Mouse (Mus musculus) adipose tissue, adult 10 weeks (tissue): ENCODE measurements around the gene Olfr1160. TPM values are rescaled to one million over a fixed set of nuclear protein-coding genes. Genes with fewer than 3 reads are reported as not detected.

Experiments used
- polyA plus RNA-seq: library from polyadenylated mRNA; stranded (reverse); fragments of 350-450 nt; fragmentation: Illumina TruSeq; extraction: RNeasy Lipid Tissue Mini Kit (QIAGEN cat#74804); gene quantifications from one replicate; pipeline ENCODE4 v1.2.3, GENCODE M21; 2014; ENCODE audit warnings: low read depth, low replicate concordance

The Olfr1160 gene
- polyA plus RNA-seq = not detected

GRCm38 (mm10) chr2:88007515-88008318 is at the start of gene Olfr1160:
Gene Olfr1160, minus strand, starts transcription at chr2:88008268.

GRCm38 (mm10) chr2:88051029-88051428 is 43.0 kb upstream of the Olfr1160 start, which contains the start of gene Olfr1162:
Gene Olfr1162, minus strand, starts transcription at chr2:88051129.

GRCm38 (mm10) chr2:88037599-88037998 is 29.5 kb upstream of the Olfr1160 start, which contains the start of gene Olfr73:
Gene Olfr73, minus strand, starts transcription at chr2:88037699.

GRCm38 (mm10) chr2:88022474-88022873 is 14.4 kb upstream of the Olfr1160 start, which contains the start of gene Olfr1161:
Gene Olfr1161, plus strand, starts transcription at chr2:88022774.

GRCm38 (mm10) chr2:87989813-87990212 is 18.3 kb downstream of the Olfr1160 start, which contains the start of gene Olfr1158:
Gene Olfr1158, plus strand, starts transcription at chr2:87990113.

GRCm38 (mm10) chr2:87974563-87974962 is 33.5 kb downstream of the Olfr1160 start, which contains the start of gene Olfr74:
Gene Olfr74, minus strand, starts transcription at chr2:87974663.

GRCm38 (mm10) chr2:87968199-87968598 is 39.9 kb downstream of the Olfr1160 start, which contains the start of gene Olfr1157:
Gene Olfr1157, minus strand, starts transcription at chr2:87968299.

GRCm38 (mm10) chr2:87953000-87953399 is 55.1 kb downstream of the Olfr1160 start, which contains the start of gene Olfr1156:
Gene Olfr1156, minus strand, starts transcription at chr2:87953100.

Other genes starting within 250 kb of the Olfr1160 start
- gene Olfr152, start 228.8 kb downstream of the Olfr1160 start, polyA plus RNA-seq = not detected
- not detected for gene Olfr1143, start 207.7 kb downstream of the Olfr1160 start, polyA plus RNA-seq
- not detected for gene Olfr1145, start 198.4 kb downstream of the Olfr1160 start, polyA plus RNA-seq
- gene Olfr1148, start 177.7 kb downstream of the Olfr1160 start, polyA plus RNA-seq = not detected
- not detected for gene Olfr1150-ps1, start 164.3 kb downstream of the Olfr1160 start, polyA plus RNA-seq
- not detected for gene Olfr1151, start 152.4 kb downstream of the Olfr1160 start, polyA plus RNA-seq
- not detected for gene Olfr1152, start 141.8 kb downstream of the Olfr1160 start, polyA plus RNA-seq
- gene Olfr1153, start 113.3 kb downstream of the Olfr1160 start, polyA plus RNA-seq = not detected
- not detected for gene Olfr1154, start 103.1 kb downstream of the Olfr1160 start, polyA plus RNA-seq
- gene Olfr1155, start 63.1 kb downstream of the Olfr1160 start, polyA plus RNA-seq = not detected
- gene Olfr1156, start 55.2 kb downstream of the Olfr1160 start, polyA plus RNA-seq = not detected
- not detected for gene Olfr1157, start 40.0 kb downstream of the Olfr1160 start, polyA plus RNA-seq
- gene Olfr74, start 33.6 kb downstream of the Olfr1160 start, polyA plus RNA-seq = not detected
- not detected for gene Olfr1158, start 18.2 kb downstream of the Olfr1160 start, polyA plus RNA-seq
- not detected for gene Olfr1161, start 14.5 kb upstream of the Olfr1160 start, polyA plus RNA-seq
- not detected for gene Olfr73, start 29.4 kb upstream of the Olfr1160 start, polyA plus RNA-seq
- not detected for gene Olfr1162, start 42.9 kb upstream of the Olfr1160 start, polyA plus RNA-seq
- gene Olfr1163, start 63.6 kb upstream of the Olfr1160 start, polyA plus RNA-seq = not detected
- gene Olfr1164, start 85.7 kb upstream of the Olfr1160 start, polyA plus RNA-seq = not detected
- not detected for gene Olfr1166, start 120.0 kb upstream of the Olfr1160 start, polyA plus RNA-seq
- gene Olfr1167, start 146.9 kb upstream of the Olfr1160 start, polyA plus RNA-seq = not detected
- gene Olfr1168, start 173.6 kb upstream of the Olfr1160 start, polyA plus RNA-seq = not detected
- gene Olfr1170, start 220.1 kb upstream of the Olfr1160 start, polyA plus RNA-seq = not detected